In the genomic region with DNA sequence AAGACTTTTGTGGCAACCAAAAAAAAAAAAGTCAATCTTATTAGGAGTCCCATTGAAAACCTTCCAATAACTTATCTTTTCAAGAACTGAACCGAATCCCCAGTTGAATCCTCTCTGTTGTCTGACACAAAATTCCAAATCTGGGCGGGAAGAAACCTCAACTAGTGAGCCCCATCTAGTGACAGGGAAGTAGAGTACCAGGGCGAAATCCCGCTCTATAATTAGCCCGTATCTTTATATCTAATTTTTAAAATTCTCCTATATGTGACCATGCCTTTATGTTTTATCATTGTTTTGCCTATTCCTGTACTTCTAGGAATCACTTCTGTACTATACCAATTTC, we compare ENCODE assay signal across 21 mouse cellular contexts.
DNase-seq lines count a peak whose midpoint lies in the region; ATAC-seq and TF ChIP-seq lines count a peak whose summit lies in the region.
"Had no signal": no experiment of that assay in that cellular context is flagged by ENCODE, and none has a peak within 500 bp of the region (broad histone marks: within the 10 kb centered on the region; RNA-seq: fewer than 3 reads in every experiment).

No protein-coding gene starts in this region.

- H3K4me3 ChIP-seq in forebrain, embryonic 11.5 days (ENCODE audit: low read depth, low read length) = no peak overlapping the region
- H3K4me3 ChIP-seq in forebrain, embryonic 10.5 days = no peak overlapping the region
- no peak overlapping the region for H3K4me3 ChIP-seq in kidney, postnatal 0 days (replicated peaks; ENCODE audit: low read depth, low read length)
- H3K4me3 ChIP-seq in midbrain, postnatal 0 days (ENCODE audit: low read depth, low read length) = no peak overlapping the region
- no peak overlapping the region for H3K4me3 ChIP-seq in midbrain, embryonic 15.5 days
- H3K4me3 ChIP-seq in stomach, postnatal 0 days (ENCODE audit: low read depth, low read length) = no peak overlapping the region
- H3K4me3 ChIP-seq: embryonic facial prominence, embryonic 15.5 days; heart, embryonic 10.5 days; hindbrain, embryonic 13.5 days; intestine, embryonic 15.5 days; limb, embryonic 10.5 days; megakaryocyte, embryonic 14.5 days had no signal

- peak; percentile 26; the same call in 1 of the 2 replicates for TF ChIP-seq CTCF in kidney, postnatal 0 days (IDR thresholded peaks at IDR 0.05; ENCODE audit: low read depth)
- TF ChIP-seq CTCF in midbrain, postnatal 0 days (IDR thresholded peaks at IDR 0.05) = peak; percentile 51
- TF ChIP-seq CTCF in stomach, postnatal 0 days (IDR thresholded peaks at IDR 0.05; ENCODE audit: low read depth) = peak; percentile 33; the same call in 1 of the 2 replicates

- 0 out of 2 replicates have a peak, but pooled peaks have one; percentile 35 for ATAC-seq in forebrain, embryonic 11.5 days (replicated peaks; ENCODE audit: low FRiP score)
- no peak for ATAC-seq in kidney, postnatal 0 days (replicated peaks; ENCODE audit: low FRiP score, low read depth)
- ATAC-seq in midbrain, postnatal 0 days (ENCODE audit: low FRiP score) = no peak
- no peak for ATAC-seq in midbrain, embryonic 15.5 days (replicated peaks)
- no peak for ATAC-seq in stomach, postnatal 0 days (ENCODE audit: low FRiP score, low TSS enrichment)
- ATAC-seq: intestine, embryonic 15.5 days; Patski had no signal

- no peak for TF ChIP-seq EP300 in stomach, postnatal 0 days (optimal IDR thresholded peaks at IDR 0.05)

- peaks cover 3% of the 10 kb centered on the region; the same call in 1 of the 2 replicates for H3K4me1 ChIP-seq in forebrain, embryonic 11.5 days (replicated peaks; ENCODE audit: control insufficient read depth, insufficient read depth, low read length)
- peaks cover 22% of the 10 kb centered on the region for H3K4me1 ChIP-seq in forebrain, embryonic 10.5 days
- no peaks in the 10 kb centered on the region for H3K4me1 ChIP-seq in kidney, postnatal 0 days (replicated peaks; ENCODE audit: insufficient read depth, low read length)
- no peaks in the 10 kb centered on the region for H3K4me1 ChIP-seq in midbrain, postnatal 0 days (ENCODE audit: insufficient read depth, low read length)
- peaks cover 7% of the 10 kb centered on the region for H3K4me1 ChIP-seq in midbrain, embryonic 15.5 days
- H3K4me1 ChIP-seq in stomach, postnatal 0 days (replicated peaks; ENCODE audit: control insufficient read depth, insufficient read depth) = no peaks in the 10 kb centered on the region
- H3K4me1 ChIP-seq: embryonic facial prominence, embryonic 15.5 days; heart, embryonic 10.5 days; hindbrain, embryonic 13.5 days; intestine, embryonic 15.5 days; limb, embryonic 10.5 days had no signal

- H3K27ac ChIP-seq in forebrain, embryonic 11.5 days (ENCODE audit: low read depth, low read length) = no peak overlapping the region
- H3K27ac ChIP-seq in forebrain, embryonic 10.5 days = no peak overlapping the region
- H3K27ac ChIP-seq in kidney, postnatal 0 days = no peak overlapping the region
- no peak overlapping the region for H3K27ac ChIP-seq in midbrain, postnatal 0 days (ENCODE audit: low read depth, low read length)
- no peak overlapping the region for H3K27ac ChIP-seq in midbrain, embryonic 15.5 days
- no peak overlapping the region for H3K27ac ChIP-seq in stomach, postnatal 0 days (replicated peaks)
- H3K27ac ChIP-seq: embryonic facial prominence, embryonic 15.5 days; heart, embryonic 10.5 days; hindbrain, embryonic 13.5 days; intestine, embryonic 15.5 days; limb, embryonic 10.5 days had no signal

- no peaks in the 10 kb centered on the region for H3K9me3 ChIP-seq in forebrain, embryonic 11.5 days (ENCODE audit: control insufficient read depth, low read length)
- H3K9me3 ChIP-seq in forebrain, embryonic 10.5 days = no peaks in the 10 kb centered on the region
- no peaks in the 10 kb centered on the region for H3K9me3 ChIP-seq in kidney, postnatal 0 days (replicated peaks; ENCODE audit: low read length)
- no peaks in the 10 kb centered on the region for H3K9me3 ChIP-seq in midbrain, postnatal 0 days (ENCODE audit: low read length)
- H3K9me3 ChIP-seq in midbrain, embryonic 15.5 days = no peaks in the 10 kb centered on the region
- H3K9me3 ChIP-seq in stomach, postnatal 0 days (ENCODE audit: control insufficient read depth, low read length) = no peaks in the 10 kb centered on the region
- H3K9me3 ChIP-seq: embryonic facial prominence, embryonic 15.5 days; heart, embryonic 10.5 days; hindbrain, embryonic 13.5 days; intestine, embryonic 15.5 days; limb, embryonic 10.5 days had no signal

- H3K36me3 ChIP-seq in forebrain, embryonic 11.5 days (ENCODE audit: control insufficient read depth, insufficient read depth, low read length) = no peaks in the 10 kb centered on the region
- no peaks in the 10 kb centered on the region for H3K36me3 ChIP-seq in forebrain, embryonic 10.5 days (replicated peaks)
- H3K36me3 ChIP-seq in kidney, postnatal 0 days (ENCODE audit: insufficient read depth, low read length) = no peaks in the 10 kb centered on the region
- no peaks in the 10 kb centered on the region for H3K36me3 ChIP-seq in midbrain, postnatal 0 days (ENCODE audit: insufficient read depth, low read length)
- no peaks in the 10 kb centered on the region for H3K36me3 ChIP-seq in midbrain, embryonic 15.5 days (replicated peaks)
- no peaks in the 10 kb centered on the region for H3K36me3 ChIP-seq in stomach, postnatal 0 days (ENCODE audit: control insufficient read depth, insufficient read depth, low read length)
- H3K36me3 ChIP-seq: embryonic facial prominence, embryonic 15.5 days; heart, embryonic 10.5 days; hindbrain, embryonic 13.5 days; intestine, embryonic 15.5 days; limb, embryonic 10.5 days had no signal

- no peak for DNase-seq in forebrain, embryonic 11.5 days (ENCODE audit: low spot score)
- DNase-seq in forebrain, embryonic 10.5 days (ENCODE audit: extremely low spot score, low spot score) = no peak
- DNase-seq in kidney, postnatal 0 days (ENCODE audit: low spot score) = no peak
- no peak for DNase-seq in kidney, postnatal 14 days
- DNase-seq in midbrain, postnatal 0 days (ENCODE audit: low spot score) = no peak
- no peak for DNase-seq in stomach, postnatal 0 days (ENCODE audit: low spot score)
- no peak for DNase-seq in spleen, postnatal 14 days (ENCODE audit: low spot score in 2 of 2)
- DNase-seq: cerebellum, postnatal 14 days; gastrocnemius, postnatal 14 days; heart, postnatal 10 days; lung, postnatal 10 days; thymus, adult 2 months had no signal

- H3K9ac ChIP-seq in forebrain, embryonic 11.5 days (ENCODE audit: low read length) = no peak overlapping the region
- H3K9ac ChIP-seq in kidney, postnatal 0 days (ENCODE audit: low read depth, low read length) = no peak overlapping the region
- H3K9ac ChIP-seq in midbrain, postnatal 0 days (replicated peaks; ENCODE audit: low read length, poor library complexity, severe bottlenecking) = no peak overlapping the region
- H3K9ac ChIP-seq in midbrain, embryonic 15.5 days = no peak overlapping the region
- H3K9ac ChIP-seq in stomach, postnatal 0 days (ENCODE audit: low read length) = no peak overlapping the region
- H3K9ac ChIP-seq: embryonic facial prominence, embryonic 15.5 days; hindbrain, embryonic 13.5 days; intestine, embryonic 15.5 days had no signal

- H3K4me2 ChIP-seq in forebrain, embryonic 11.5 days (ENCODE audit: low read depth, low read length, severe bottlenecking) = no peak overlapping the region
- H3K4me2 ChIP-seq in kidney, postnatal 0 days (ENCODE audit: low read length) = no peak overlapping the region
- no peak overlapping the region for H3K4me2 ChIP-seq in midbrain, postnatal 0 days (ENCODE audit: low read depth, low read length, poor library complexity, severe bottlenecking)
- no peak overlapping the region for H3K4me2 ChIP-seq in midbrain, embryonic 15.5 days
- H3K4me2 ChIP-seq in stomach, postnatal 0 days (replicated peaks; ENCODE audit: low read depth) = no peak overlapping the region
- H3K4me2 ChIP-seq: embryonic facial prominence, embryonic 15.5 days; hindbrain, embryonic 13.5 days; intestine, embryonic 15.5 days; liver, embryonic 11.5 days had no signal

- WGBS in forebrain, embryonic 11.5 days = 21% methylated on average over 5 of the region's 5 CpGs
- 34% methylated on average over 5 of the region's 5 CpGs for WGBS in forebrain, embryonic 10.5 days
- WGBS in kidney, postnatal 0 days = 82% methylated on average over 5 of the region's 5 CpGs
- 40% methylated on average over 5 of the region's 5 CpGs for whole genome bisulfite sequencing in midbrain, postnatal 0 days
- WGBS in midbrain, embryonic 15.5 days = 25% methylated on average over 5 of the region's 5 CpGs
- 59% methylated on average over 5 of the region's 5 CpGs for WGBS in stomach, postnatal 0 days

- H3K27me3 ChIP-seq in forebrain, embryonic 11.5 days (ENCODE audit: control insufficient read depth, insufficient read depth, low read length) = peaks cover 83% of the 10 kb centered on the region
- peaks cover 95% of the 10 kb centered on the region for H3K27me3 ChIP-seq in forebrain, embryonic 10.5 days (ENCODE audit: poor library complexity, severe bottlenecking)
- no peaks in the 10 kb centered on the region for H3K27me3 ChIP-seq in kidney, postnatal 0 days (ENCODE audit: insufficient read depth, low read length)
- 0 out of 2 replicates have a peak, but pooled peaks cover 2% of the 10 kb centered on the region for H3K27me3 ChIP-seq in midbrain, postnatal 0 days (ENCODE audit: insufficient read depth, low read length)
- H3K27me3 ChIP-seq in midbrain, embryonic 15.5 days (replicated peaks) = peaks cover 30% of the 10 kb centered on the region
- no peaks in the 10 kb centered on the region for H3K27me3 ChIP-seq in stomach, postnatal 0 days (ENCODE audit: control insufficient read depth, insufficient read depth, low read length)
- H3K27me3 ChIP-seq: embryonic facial prominence, embryonic 15.5 days; intestine, embryonic 15.5 days had no signal
